Mouse (Mus musculus): Measurements from ENCODE around the gene Pid1. TPM values are rescaled to one million over a fixed set of nuclear protein-coding genes. Genes with fewer than 3 reads are reported as not detected.

The Pid1 gene
- total RNA-seq (2021) = 10 to 100 TPM; 21.3 to 23.8 TPM
- long read RNA-seq, experiment 1, transcript Pid1-201 (3 exons, 2,664 nt) = major isoform, 26 of 29 reads
- long read RNA-seq, experiment 1, partial matches to known transcripts = 0 of 29 reads
- long read RNA-seq, experiment 1, other reads (novel, unspliced or antisense) = 1 of 29 reads
- long read RNA-seq, experiment 2, transcript Pid1-201 (3 exons, 2,664 nt) = major isoform, 32 of 37 reads
- long read RNA-seq, experiment 2, partial matches to known transcripts = 1 of 37 reads
- long read RNA-seq, experiment 2, other reads (novel, unspliced or antisense) = 4 of 37 reads

DNA sequence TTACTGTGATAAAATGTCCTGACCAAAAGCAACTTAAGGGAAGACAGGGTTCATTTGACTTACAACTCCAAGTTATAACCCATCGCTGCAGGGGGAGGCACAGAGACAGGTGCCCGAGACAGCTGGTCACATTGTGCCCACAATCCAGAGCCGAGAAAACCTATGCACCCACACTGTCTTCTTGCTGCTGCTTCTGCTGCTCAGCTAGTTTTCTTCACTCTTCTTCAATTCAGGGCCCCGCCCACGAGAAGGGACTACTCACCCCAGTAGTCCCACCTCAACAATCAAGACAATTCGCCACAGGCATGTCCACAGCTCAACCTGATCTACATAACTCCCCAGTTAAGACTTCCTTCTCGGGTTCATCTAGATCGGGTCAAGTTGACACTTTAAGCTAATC, at the start of gene Pid1:
Gene Pid1 (minus strand): TSS at position 214 of the 400 bp plus-strand sequence.
- no peak for DNase-seq (ENCODE audit: low spot score in 2 of 2)

DNA sequence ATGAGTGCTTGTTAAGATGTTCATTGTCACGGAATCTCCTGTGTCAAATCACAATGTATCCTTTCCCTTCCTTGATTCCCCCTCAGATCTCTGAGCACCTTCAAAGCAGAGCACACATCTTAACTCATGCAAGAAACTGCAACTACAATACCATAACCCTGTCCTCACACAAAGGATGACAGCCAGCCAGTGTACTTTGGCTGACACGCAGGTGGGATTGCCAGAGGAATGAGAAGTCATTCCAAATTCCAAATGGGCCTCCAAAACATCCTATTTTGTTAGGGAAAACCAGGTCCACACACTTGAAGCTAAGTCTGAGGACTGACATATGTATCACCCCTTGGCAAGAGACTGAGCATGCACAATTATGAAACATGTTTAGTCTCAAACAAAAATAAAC, 45.5 kb upstream of the Pid1 start:
- DNase-seq (ENCODE audit: low spot score in 2 of 2) = no peak

DNA sequence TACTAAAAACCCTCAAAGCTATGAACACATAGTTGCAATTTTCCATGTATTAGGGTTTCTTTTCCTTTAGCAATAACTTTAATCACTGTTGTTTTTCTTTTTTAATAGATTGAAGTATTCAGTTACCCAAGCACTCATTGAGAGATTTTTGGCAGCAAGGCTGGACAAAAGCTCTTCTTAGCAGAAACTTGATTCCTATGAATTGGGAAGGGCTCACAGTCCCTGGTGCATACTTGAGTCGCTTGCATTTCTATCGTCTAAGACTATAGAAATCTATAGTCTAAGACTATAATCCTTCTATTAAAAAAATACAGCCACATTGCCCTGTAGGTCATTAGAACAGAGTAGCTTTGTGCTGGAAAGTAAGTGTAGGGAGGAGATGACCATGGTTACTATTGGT, 44.9 kb upstream of the Pid1 start:
- no peak for DNase-seq (ENCODE audit: low spot score in 2 of 2)

DNA sequence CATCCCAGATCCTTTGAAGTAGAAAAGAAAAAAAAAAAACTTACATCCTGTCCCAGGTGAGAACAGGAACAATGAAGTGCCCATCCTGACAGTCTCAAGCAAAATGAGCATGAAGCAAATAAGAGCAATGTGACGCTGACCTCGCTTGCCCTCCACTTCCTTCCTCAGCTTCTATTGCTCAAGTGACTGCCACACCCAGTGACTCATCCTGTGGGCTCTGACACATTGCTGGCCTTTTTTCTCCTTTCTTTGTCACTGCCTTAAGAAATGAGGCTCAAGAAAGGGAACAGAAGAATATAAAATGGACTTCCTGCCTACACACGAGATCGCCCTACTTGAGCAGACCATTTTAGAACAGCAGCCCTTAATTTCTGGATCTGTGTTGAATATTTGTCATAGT, 42.9 kb upstream of the Pid1 start:
- DNase-seq (ENCODE audit: low spot score in 2 of 2) = peak in 1 of 2 experiments; percentile 12

DNA sequence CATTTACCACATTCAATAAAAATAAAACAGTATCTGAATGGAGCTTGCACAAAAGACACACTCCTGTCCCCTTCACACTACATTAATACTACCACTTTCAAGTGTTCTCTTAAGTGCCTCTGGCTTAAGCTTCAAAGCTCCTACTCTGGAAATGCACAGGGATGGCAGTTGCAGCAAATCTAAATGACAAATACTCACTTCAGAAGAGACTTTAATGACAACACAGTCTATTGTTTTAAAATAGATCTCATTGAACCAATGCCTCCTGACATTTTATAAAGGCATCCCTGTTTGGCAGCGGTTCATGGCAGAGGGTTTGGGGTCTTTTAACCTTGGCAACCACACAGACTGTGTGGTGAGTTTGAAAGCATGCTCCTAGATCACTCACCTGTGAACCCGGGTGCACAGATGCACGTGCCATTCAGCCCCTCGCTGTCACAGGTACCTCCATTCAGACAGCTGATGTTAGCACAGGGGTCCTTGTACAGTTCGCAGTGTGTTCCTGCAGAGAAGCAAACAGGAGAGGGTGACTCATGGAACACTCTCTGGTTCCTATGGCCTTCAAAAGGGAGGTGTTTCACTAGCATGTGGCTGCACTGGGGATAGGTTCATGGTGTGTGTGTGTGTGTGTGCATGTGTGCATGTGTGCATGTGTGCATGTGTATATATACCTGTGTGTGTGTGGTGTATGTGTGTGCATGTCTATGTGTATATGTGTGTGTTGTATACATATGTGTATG, 41.7 kb upstream of the Pid1 start:
- DNase-seq (ENCODE audit: low spot score in 2 of 2) = no peak

DNA sequence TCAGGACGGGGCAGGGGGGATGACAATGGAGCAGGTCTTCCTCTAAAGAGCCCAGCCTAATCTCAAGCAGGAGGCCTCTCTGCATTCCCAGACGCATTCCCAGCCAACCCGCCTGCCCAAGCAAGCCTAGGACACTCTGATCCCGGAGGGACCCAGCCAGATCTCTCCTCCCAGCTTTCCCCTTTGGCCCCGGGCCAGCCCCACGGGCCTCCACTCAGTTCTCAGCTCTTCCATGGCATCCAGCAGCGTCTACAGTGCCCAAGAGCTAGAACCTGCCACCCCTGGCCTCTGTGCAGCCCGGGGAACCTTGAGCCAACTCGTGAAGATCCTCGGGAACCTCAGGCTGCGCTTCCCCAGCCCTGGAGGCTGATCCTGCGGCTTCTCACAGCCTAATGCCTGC, 40.9 kb upstream of the Pid1 start:
- DNase-seq (ENCODE audit: low spot score in 2 of 2) = no peak

DNA sequence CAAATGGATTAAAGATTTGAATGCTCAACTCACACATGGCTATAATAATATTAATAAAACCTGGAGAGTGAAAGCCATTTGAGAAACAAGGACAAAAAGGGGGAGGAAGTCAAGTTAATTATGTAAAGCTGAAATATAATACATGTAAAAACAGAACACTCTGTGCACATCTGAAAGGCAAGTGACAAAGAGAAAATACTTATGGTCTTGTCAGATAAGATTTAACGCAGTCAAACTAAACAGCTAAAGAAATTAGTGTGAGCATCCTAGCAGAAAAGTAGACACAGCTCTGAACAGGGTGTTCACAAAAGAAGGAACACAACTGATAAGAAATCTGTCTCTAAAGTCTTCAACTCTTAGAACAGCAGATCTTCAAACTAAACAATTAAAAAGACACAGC, 38.2 kb upstream of the Pid1 start:
- no peak for DNase-seq (ENCODE audit: low spot score in 2 of 2)

DNA sequence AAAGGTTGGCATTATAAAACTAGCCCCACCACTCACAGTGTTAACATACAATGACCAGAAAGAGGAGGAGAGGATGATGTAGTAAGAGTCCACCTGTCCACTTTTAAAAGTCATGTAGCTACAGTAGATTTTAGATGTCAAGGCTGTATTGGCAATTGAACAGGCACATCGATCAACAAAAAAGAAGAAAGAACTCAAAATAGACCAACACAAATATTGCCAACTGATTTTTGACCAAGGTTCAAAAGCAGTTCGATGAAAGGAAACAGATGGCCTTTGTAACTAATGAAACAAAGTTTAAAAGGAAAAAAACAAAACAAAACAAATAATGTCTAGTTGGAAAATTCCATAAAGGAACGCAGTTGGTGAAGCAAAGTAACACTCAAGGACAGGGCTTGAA, 35.7 kb upstream of the Pid1 start:
- no peak for DNase-seq (ENCODE audit: low spot score in 2 of 2)

DNA sequence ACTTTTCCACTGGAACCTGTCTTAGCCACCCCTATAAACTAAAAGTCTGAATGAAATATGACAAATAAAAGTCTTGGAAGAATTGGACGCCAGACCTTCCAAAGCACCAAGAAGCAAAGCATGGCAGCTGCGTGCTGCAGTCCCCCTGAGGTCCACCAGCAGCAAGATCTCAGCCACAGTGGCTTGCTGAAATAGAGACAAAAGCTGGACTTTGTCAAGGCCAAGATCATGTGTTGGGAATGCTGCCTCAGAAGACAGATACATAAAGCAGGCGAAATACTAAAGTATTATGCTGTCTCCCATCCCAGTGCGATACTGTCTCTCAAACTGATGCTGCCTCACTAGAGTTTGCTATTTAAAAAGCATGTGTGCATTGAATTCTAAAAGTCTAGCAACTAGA, 35.1 kb upstream of the Pid1 start:
- no peak for DNase-seq (ENCODE audit: low spot score in 2 of 2)

DNA sequence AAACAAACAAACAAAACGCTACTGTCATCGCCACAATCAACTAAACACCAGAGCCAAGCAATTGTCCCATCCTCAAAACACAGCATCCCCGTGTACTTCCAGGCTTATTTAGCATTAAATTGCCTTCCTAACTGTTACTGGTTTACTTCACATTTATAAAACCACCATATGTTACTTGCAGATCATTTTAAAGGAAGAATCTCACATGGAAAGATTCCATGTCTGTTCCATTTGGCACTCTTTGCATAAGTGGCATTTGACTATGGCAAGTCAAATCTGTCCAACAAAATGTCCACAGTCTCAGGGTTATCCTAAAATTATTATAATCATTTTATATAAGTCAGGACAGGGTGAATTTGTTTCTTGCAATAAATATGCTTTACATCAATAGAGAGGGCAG, 32.8 kb upstream of the Pid1 start:
- DNase-seq (ENCODE audit: low spot score in 2 of 2) = no peak

DNA sequence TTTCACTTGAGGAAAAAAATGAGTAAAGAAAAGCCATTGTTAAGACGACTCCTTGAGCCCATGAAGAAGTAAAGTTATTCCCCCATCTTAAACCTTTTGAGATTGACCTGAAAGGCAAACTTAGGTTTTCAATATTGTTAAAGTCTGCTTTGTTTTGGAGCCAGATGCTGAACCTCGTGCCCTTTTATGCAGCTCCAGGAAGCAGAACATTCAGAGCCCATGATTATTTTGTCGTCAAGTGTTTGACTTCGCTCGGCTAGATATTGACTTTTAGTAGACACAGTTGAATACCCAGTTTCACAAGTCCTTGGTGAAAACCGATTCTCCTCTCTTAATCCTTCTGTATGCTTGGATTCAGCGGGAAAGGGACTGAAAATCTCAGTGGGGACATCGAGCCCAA, 31.9 kb upstream of the Pid1 start:
- no peak for DNase-seq (ENCODE audit: low spot score in 2 of 2)

DNA sequence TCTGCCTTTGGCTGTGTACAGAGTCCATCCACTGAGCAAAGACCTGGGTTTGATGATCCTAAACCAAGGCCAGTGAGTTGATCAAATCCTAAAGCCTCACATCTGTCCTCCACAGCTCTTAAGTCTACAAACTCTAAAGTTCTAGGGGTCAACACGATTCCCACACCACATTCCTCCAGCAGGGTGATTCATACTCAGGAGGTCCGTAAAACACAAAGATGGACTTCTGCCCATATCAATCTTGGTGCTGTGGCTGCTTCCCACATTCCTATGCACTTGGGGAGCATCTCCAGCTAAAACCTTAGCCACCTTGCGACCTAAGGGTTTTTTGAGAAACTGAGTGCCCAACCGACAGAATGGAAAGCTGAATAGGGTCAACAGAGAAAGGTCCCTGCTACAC, 27.0 kb upstream of the Pid1 start:
- no peak for DNase-seq (ENCODE audit: low spot score in 2 of 2)

DNA sequence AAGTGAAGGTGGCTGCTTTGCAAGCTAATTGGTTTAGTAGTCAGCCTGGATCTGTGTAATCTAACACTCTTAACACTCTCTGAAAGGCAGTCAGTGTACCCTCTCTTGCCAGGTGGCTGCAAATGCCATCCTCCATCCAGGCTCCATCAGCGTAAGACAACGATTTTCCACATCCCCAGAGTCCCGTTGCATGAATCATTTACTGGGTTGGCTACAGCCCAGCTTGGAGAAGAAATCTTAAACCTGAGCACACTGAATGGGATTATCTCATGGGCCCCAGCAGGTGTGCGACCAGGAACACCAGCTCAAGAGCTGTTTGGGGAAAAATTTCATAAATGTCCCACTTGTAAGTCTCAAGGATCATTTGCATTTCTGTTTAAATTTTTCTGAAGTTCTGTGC, 23.6 kb upstream of the Pid1 start:
- no peak for DNase-seq (ENCODE audit: low spot score in 2 of 2)

DNA sequence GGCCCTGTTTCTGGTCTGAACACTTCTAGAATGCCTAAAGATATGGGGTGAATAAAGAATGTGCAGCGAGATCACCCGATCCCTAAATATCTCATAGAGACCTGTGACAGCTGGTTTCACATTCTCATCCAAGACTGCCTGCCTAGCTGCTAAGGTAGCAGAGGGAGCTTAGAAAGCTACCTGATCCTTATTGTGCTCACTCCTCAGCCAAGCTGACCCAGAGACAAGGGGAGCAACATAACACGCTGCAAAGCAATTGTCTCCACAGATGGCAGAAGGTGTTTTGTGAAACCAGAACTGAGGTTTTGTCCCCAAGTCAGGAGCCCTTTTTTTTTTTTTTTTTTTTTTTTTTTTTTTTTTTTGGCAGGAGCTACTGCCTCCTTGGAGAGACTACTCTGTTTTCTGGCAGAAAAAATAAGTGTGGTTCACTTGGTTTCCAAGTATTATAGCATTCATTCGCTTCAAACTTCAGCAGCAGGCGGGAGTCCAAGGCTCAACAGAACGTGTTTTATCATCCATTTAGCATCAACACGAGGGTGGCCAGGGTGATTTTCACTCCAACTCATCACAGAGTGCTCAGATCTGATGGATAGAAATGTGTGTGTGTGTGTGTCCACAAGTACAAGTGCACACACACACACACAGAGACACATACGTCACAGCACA, 22.6 kb upstream of the Pid1 start:
- no peak for DNase-seq (ENCODE audit: low spot score in 2 of 2)

DNA sequence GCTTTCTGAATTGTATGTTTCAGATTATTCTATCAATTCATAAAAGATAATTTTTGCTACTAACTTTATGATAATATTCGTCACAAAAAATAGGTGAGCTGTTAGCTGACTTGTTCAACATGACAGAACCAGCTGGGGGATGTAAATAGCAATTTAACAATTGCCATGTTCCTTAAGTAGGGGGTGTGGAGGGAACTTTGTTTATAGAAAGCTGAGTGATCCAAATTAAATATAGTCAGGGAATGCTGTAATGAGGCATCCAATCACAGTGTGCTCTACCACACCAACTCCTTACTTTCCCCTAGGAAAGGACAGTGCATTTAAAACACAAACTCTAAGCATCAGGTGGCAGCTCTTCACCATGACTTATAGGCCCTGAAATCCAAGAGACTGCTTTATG, 18.7 kb upstream of the Pid1 start:
- no peak for DNase-seq (ENCODE audit: low spot score in 2 of 2)

DNA sequence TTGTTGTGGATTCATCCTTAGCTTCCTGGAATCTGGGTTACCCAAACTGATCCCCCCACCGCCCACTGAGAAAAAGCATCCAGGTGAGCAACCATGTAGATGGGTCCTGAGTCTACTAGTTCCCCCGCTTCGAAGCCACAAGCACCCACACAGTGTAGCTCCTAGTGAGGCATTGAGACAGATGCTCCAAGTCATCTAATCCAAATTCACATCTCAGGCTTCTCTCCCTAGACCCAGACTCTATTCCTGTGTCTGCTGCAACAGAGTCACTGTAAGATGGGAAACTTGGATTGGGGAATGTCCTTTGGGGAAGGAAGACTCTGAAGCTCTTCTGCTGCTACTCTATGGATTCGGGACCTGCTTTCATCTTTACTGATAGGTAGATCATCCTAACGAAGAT, 18.1 kb upstream of the Pid1 start:
- no peak for DNase-seq (ENCODE audit: low spot score in 2 of 2)

DNA sequence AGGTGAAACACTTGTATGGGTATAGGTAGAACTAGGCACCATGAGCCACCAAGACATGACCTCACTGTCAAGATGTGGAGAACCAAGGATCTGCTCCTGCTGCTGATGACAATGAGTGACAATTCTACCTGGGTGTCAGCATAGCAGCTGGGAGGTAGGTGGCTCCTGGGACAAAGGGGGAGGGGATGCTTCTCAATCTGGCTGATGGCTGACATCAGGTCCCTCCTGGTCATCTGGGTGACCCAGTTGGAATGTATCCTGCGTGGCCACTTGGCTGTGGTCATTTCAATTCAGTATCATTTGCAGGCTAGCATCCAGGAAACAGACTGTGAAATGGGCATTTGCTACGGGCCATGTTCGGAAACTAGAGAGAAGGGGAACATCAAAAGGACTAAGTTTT, 16.9 kb upstream of the Pid1 start:
- no peak for DNase-seq (ENCODE audit: low spot score in 2 of 2)

DNA sequence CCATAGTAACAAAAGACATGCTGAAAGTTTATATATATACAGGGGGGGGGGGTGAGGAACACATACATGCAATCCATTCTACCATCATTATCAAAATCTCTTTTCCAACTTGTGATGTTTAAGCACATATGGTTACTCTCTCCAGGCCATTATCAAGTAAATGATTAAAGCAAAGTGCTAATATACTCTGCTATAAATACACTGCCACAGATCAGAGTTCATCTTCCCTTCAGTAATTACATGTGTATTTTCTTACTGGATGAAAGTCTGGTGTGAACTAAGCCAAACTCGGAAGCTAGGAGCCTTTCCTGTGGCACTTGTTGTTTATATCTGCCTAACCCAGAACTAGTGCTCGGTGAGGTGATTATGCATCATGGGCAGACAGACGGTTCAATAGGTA, 3.8 kb upstream of the Pid1 start:
- no peak for DNase-seq (ENCODE audit: low spot score in 2 of 2)

DNA sequence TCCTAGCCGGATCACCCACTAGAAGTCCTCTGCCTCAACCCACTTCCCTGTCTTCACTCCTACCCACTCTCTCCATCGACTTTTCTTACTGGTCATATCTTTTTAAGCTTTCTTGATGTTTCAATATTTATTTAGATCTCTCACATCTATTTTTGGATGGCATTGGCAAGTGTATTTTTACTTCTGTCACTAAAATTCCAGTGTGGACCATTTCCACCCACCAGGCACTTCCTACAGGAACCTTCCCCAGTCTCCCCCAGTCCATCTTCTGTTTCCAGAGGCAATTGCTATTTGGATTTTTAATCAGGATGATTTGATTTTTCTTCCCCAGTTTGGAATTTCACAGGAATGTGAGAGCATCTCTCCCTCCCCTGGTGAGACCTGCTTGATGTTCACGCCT, 2.6 kb upstream of the Pid1 start:
- DNase-seq (ENCODE audit: low spot score in 2 of 2) = no peak

DNA sequence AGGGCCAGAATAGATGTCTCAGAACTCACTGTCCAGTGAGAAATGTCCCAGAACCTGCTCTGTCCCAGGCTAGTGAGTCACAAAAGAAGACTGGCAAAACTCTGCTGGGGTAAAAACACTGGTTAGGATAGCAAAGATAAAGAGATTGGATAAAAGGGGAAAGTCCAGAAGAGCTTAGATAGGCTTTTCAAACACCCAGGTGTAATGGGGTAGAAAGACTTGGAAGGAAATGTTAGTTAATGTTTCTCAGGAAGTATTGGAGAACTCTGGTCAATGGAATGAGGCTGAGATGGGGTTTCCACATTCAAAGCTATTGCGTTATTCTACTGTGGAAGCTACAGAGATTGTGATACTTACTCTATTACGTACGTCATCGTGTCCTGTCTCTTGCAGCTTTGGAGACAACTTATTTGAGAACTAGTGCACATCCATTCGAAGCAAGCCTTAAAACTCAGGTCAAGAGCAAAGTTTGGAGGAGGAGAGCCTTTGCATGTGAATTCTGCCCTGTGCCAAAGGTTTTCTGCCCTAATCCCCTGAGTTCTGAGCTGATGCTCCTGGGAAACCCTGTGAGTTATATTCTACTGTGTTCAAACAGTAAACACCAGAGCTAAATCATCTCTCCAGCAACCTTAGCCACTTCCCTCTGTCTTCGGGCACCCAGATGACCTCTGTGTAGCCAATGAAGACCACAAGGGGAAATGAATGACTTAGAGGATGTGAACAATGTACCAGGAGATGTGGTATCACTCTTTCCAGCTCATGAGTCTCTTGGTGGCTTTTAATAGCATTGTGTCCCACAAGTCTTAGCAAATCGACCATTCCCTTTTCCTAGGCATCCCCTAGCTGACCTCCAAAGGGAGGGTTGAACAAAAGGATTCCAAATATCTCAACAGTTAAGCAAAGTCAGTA, 1.0 kb downstream of the Pid1 start:
- no peak for DNase-seq (ENCODE audit: low spot score in 2 of 2)

DNA sequence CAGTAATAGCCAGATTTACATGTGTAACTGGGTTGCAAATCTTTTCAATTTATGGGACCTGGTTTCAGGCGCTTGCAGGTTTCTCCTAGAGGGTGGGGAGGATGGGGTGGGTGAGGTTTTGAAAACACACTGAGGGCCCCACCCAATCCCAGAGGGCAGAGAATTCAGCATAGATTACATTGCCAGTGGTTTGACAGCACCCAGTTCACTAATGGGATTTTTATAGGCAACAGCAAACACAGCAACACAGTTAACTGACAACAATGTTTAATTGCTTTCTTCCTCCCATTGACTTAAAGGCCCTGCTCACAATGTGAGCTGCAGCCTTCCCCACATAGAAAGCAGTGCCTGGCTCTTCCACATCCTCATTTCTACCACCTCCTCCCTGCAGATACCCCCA, 1.8 kb downstream of the Pid1 start:
- DNase-seq (ENCODE audit: low spot score in 2 of 2) = no peak
